Mouse (Mus musculus) C2C12 (cell line): ENCODE results near the gene Gm21987.

ENCODE experiments used
- CEBPB ChIP-seq: IDR thresholded peaks from one replicate; pipeline ENCODE4 v1.6.1; 2011; ENCODE audit warnings: low read depth, mild to moderate bottlenecking, control low read depth, moderate library complexity
- CTCF ChIP-seq: IDR thresholded peaks from one replicate; pipeline ENCODE4 v1.5.1; 2011; ENCODE audit not compliant: control insufficient read depth, insufficient read depth, insufficient read length
- FOSL1 ChIP-seq: IDR thresholded peaks from one replicate; pipeline ENCODE4 v1.8.0; 2011; ENCODE audit warnings: mild to moderate bottlenecking, low read length; ENCODE audit not compliant: poor library complexity, insufficient read depth, severe bottlenecking
- MAX ChIP-seq: IDR thresholded peaks from one replicate; pipeline ENCODE4 v1.6.1; 2011; ENCODE audit warnings: mild to moderate bottlenecking, control low read depth
- MYOG ChIP-seq: IDR thresholded peaks from one replicate; pipeline ENCODE4 v1.6.1; 2011; ENCODE audit not compliant: control insufficient read depth, insufficient read length; ENCODE audit errors: extremely low read depth

DNA sequence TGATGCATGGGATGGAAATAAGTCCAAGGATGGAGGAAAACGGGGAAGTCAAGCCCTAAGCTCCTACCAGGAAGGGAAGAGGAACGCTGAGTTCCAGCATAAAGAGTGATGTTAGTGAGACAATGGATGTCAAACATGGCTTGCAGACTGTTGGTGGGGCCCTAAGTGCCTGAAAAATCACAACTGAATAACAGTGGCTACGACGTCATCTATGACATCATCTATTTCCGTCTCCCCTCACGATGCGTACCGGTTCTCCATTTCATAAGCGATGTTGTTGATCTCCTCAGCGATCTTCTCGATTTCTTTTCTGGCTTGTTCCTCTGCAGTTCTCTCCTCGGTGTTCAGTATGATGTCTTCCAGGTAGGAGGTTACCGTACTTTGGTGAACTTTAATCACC lies 44.5 kb upstream of the Gm21987 start:
- TF ChIP-seq CTCF: no peak
- TF ChIP-seq FOSL1: no peak
- TF ChIP-seq MYOG: no peak
- TF ChIP-seq MAX: no peak
- no peak for TF ChIP-seq CEBPB
